Mouse (Mus musculus) olfactory bulb, adult 2 months (tissue): ENCODE data around the gene Dpf3.

ENCODE experiments used
- CTCF ChIP-seq: fragments of 200-500 bp; IDR thresholded peaks from 2 replicates; pipeline ENCODE4 v1.5.1; 2012; ENCODE audit warnings: low read depth, mild to moderate bottlenecking, low read length, moderate library complexity; ENCODE audit not compliant: insufficient read depth
- POLR2A ChIP-seq: fragments of 200-500 bp; IDR thresholded peaks from 2 replicates; pipeline ENCODE4 v1.6.1; 2012; ENCODE audit warnings: mild to moderate bottlenecking, low read depth, low read length, moderate library complexity; ENCODE audit not compliant: insufficient read depth

GRCm38 (mm10) chr12:83241022-83241421 lies 246.5 kb downstream of the Dpf3 start:
- TF ChIP-seq POLR2A (no peak), CTCF (no peak)
